Mouse (Mus musculus) cerebellum, adult 18-20 months (tissue): ENCODE measurements around the gene Sulf2.
A peak's percentile ranks its signal among the peaks of the same experiment; 100 is the strongest.
"Not testable (repeated sequence)": the region's sequence is repeated elsewhere in the genome, so short reads cannot be mapped to it uniquely, and the experiment has no call there.

Source experiments
- DNase-seq, 2 experiments: peaks; one replicate each; pipeline ENCODE4 v3.0.0; 2021

Sulf2 gene

GRCm38 (mm10) chr2:166155454-166155815, at the start of gene Sulf2:
Gene Sulf2, minus strand, starts transcription at chr2:166155663.
- DNase-seq: peak in 1 of 2 experiments; percentile 15

- DNase-seq: no peak
Measured at GRCm38 (mm10) chr2:166204174-166204573, 48.7 kb upstream of the Sulf2 start.

GRCm38 (mm10) chr2:166203647-166204046, 48.2 kb upstream of the Sulf2 start:
- no peak for DNase-seq

- DNase-seq: no peak
Measured at GRCm38 (mm10) chr2:166197964-166198363, 42.5 kb upstream of the Sulf2 start.

GRCm38 (mm10) chr2:166197064-166197463, 41.6 kb upstream of the Sulf2 start:
- no peak for DNase-seq

- DNase-seq: no peak
Measured at GRCm38 (mm10) chr2:166196080-166196786, 40.8 kb upstream of the Sulf2 start.

- DNase-seq: no peak
Measured at GRCm38 (mm10) chr2:166195041-166195440, 39.6 kb upstream of the Sulf2 start.

- no peak for DNase-seq
Measured at GRCm38 (mm10) chr2:166194112-166194758, 38.8 kb upstream of the Sulf2 start.

GRCm38 (mm10) chr2:166193509-166193908, 38.0 kb upstream of the Sulf2 start:
- DNase-seq: no peak

- no peak for DNase-seq
Measured at GRCm38 (mm10) chr2:166190816-166191215, 35.4 kb upstream of the Sulf2 start.

- no peak for DNase-seq
Measured at GRCm38 (mm10) chr2:166189191-166189590, 33.7 kb upstream of the Sulf2 start.

- DNase-seq: not testable (repeated sequence)
Measured at GRCm38 (mm10) chr2:166187874-166188453, 32.5 kb upstream of the Sulf2 start.

GRCm38 (mm10) chr2:166187319-166187718, 31.9 kb upstream of the Sulf2 start:
- not testable (repeated sequence) for DNase-seq

- DNase-seq: no peak
Measured at GRCm38 (mm10) chr2:166186244-166186948, 30.9 kb upstream of the Sulf2 start.

GRCm38 (mm10) chr2:166185768-166186167, 30.3 kb upstream of the Sulf2 start:
- DNase-seq: no peak

- DNase-seq: no peak
Measured at GRCm38 (mm10) chr2:166184417-166184816, 29.0 kb upstream of the Sulf2 start.

- DNase-seq: no peak
Measured at GRCm38 (mm10) chr2:166182009-166182685, 26.7 kb upstream of the Sulf2 start.

GRCm38 (mm10) chr2:166180744-166181508, 25.5 kb upstream of the Sulf2 start:
- DNase-seq: no peak

- DNase-seq: no peak
Measured at GRCm38 (mm10) chr2:166180136-166180649, 24.7 kb upstream of the Sulf2 start.

GRCm38 (mm10) chr2:166179457-166180101, 24.1 kb upstream of the Sulf2 start:
- DNase-seq: no peak

GRCm38 (mm10) chr2:166175552-166176136, 20.2 kb upstream of the Sulf2 start:
- no peak for DNase-seq
